Mouse (Mus musculus): Measurements from ENCODE around the gene Rnf103.

GRCm38 (mm10) chr6:71525556-71525955 is 31.9 kb downstream of the Rnf103 start:
- TF ChIP-seq CTCF (IDR thresholded peaks at IDR 0.05; ENCODE audit: borderline replicate concordance, insufficient read depth, low read length) (no peak), POLR2A (IDR thresholded peaks at IDR 0.05; ENCODE audit: low read depth, low read length) (no peak)
